Mouse (Mus musculus) lung, adult 2 months (tissue): ENCODE results near the gene Gpr173.

Source experiments
- CTCF ChIP-seq: fragments of 200-500 bp; IDR thresholded peaks from 2 replicates; pipeline ENCODE4 v1.5.1; 2011; ENCODE audit warnings: mild to moderate bottlenecking, low read length, control low read depth; ENCODE audit not compliant: insufficient read depth
- POLR2A ChIP-seq: fragments of 200-500 bp; IDR thresholded peaks from 2 replicates; pipeline ENCODE4 v1.6.1; 2011; ENCODE audit warnings: low read depth, mild to moderate bottlenecking, control low read depth, low read length, borderline replicate concordance; ENCODE audit errors: extremely low read depth

DNA sequence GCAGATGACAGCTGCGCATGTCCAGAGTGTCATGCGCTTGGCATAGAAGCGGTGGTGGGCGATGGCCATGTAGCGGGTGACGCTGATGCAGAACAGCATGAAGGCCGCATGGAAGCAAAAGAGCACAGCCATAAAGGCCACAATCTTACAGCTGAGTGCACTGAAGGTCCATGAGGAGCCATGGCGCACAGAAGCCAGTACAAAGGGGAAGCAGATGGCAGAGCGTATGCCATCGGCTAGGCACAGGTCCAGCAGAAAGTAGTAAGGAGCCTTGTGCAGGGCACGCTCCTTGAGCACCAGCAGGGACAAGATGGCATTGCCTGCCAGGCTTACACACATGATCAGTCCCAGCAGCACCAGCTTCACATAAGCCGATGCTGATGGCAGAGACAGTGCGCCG lies 21.5 kb downstream of the Gpr173 start:
- TF ChIP-seq CTCF, result no peak
- TF ChIP-seq POLR2A, result no peak
